Mouse (Mus musculus): ENCODE data around the gene Tenm3. TPM values are rescaled to one million over a fixed set of nuclear protein-coding genes. Genes with fewer than 3 reads are reported as not detected.

Tenm3 gene
- polyA plus RNA-seq, 1 experiment from 2014 or later: 26.2 TPM

DNA sequence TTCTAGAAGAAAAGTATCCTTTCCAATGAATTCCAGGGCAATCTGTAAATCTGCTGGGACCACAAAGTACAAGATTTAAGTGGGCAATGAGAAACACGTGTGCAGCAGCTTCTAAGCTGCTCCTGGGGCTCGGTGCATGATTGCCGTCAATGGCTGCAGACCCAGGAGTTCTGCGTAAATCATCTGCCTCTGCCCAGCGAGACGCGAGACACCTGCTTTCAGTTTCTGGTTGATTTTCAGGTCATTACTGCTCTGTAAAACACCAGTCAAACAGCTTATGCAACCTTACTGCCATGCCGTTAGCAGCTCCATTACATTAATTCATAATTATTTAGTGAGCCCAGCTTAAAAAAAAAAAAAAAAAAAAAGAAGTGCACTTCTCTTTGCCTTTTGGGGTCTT is 543.7 kb downstream of the Tenm3 start:
- Histone ChIP-seq H3K4me3 (replicated peaks) (no peak overlapping the region), H3K27ac (no peak overlapping the region), H3K4me2 (no peak overlapping the region), H3K27me3 (no peaks in the 10 kb centered on the region), H3K9ac (no peak overlapping the region), H3K9me3 (replicated peaks) (no peaks in the 10 kb centered on the region), H3K36me3 (peaks cover 35% of the 10 kb centered on the region), H3K4me1 (peaks cover 18% of the 10 kb centered on the region)
- ATAC-seq (replicated peaks; ENCODE audit: low FRiP score): peak; percentile 64; the same call in 1 of the 2 replicates
- WGBS: 20% methylated on average over 8 of the region's 8 CpGs

GRCm38 (mm10) chr8:48299341-48299740 is 544.4 kb downstream of the Tenm3 start:
- H3K9me3 ChIP-seq (replicated peaks): no peaks in the 10 kb centered on the region
- H3K27ac ChIP-seq: no peak overlapping the region
- 62% methylated on average over 12 of the region's 12 CpGs for WGBS
- H3K9ac ChIP-seq: no peak overlapping the region
- H3K4me2 ChIP-seq: no peak overlapping the region
- H3K4me3 ChIP-seq (replicated peaks): no peak overlapping the region
- H3K4me1 ChIP-seq: peaks cover 18% of the 10 kb centered on the region
- no peaks in the 10 kb centered on the region for H3K27me3 ChIP-seq
- ATAC-seq (replicated peaks; ENCODE audit: low FRiP score): no peak
- H3K36me3 ChIP-seq: peaks cover 38% of the 10 kb centered on the region

DNA sequence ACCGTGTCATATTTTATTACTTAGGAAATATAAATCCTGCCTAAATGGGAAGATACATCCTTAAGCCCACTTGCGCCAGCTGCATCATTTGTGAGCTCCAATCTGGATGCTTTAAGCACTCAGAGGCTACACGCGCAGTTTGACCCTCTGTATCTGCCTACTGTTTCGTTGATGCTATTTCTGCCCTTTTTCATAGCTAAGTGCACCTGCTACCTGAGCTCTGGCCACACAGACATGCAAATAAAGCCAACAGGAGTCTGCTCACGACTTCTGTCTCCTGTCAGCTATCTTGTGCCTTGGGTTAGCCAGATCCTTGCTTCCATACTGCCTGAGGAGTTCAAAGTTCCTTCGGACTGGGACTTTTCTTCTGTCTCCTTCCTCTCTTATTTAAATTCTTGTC is 547.4 kb downstream of the Tenm3 start:
- H3K4me3 ChIP-seq (replicated peaks): no peak overlapping the region
- 86% methylated on average over 7 of the region's 7 CpGs for WGBS
- no peaks in the 10 kb centered on the region for H3K27me3 ChIP-seq
- H3K9me3 ChIP-seq (replicated peaks): no peaks in the 10 kb centered on the region
- no peak for ATAC-seq (replicated peaks; ENCODE audit: low FRiP score)
- H3K27ac ChIP-seq: no peak overlapping the region
- no peak overlapping the region for H3K9ac ChIP-seq
- H3K4me2 ChIP-seq: no peak overlapping the region
- peaks cover 10% of the 10 kb centered on the region for H3K4me1 ChIP-seq
- peaks cover 62% of the 10 kb centered on the region for H3K36me3 ChIP-seq

DNA sequence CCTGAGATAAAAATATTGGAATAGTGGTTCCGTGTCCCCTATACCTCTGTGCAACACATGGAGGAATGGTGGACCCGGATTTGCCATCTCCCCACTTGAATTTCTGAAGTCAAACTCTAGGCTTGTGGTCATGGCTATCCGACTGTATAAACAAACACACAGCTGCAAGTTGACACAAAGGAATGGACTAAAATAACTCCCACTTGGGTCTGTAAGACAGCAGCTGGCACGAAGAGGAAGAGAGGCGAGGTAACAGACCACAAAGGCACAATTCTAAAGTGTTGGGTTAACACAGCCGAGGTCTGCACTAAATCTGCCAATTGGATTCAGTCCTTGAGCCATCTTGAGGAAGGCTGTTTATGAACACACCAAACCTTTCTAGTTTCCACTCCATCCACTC is 548.2 kb downstream of the Tenm3 start:
- no peak overlapping the region for H3K4me3 ChIP-seq (replicated peaks)
- WGBS: 48% methylated on average over 6 of the region's 6 CpGs
- H3K36me3 ChIP-seq: peaks cover 65% of the 10 kb centered on the region
- H3K4me1 ChIP-seq: peaks cover 6% of the 10 kb centered on the region; the same call in 1 of the 2 replicates
- H3K9ac ChIP-seq: no peak overlapping the region
- H3K4me2 ChIP-seq: no peak overlapping the region
- H3K9me3 ChIP-seq (replicated peaks): no peaks in the 10 kb centered on the region
- ATAC-seq (replicated peaks; ENCODE audit: low FRiP score): no peak; the same call in 1 of the 2 replicates
- H3K27me3 ChIP-seq: no peaks in the 10 kb centered on the region
- H3K27ac ChIP-seq: no peak overlapping the region

DNA sequence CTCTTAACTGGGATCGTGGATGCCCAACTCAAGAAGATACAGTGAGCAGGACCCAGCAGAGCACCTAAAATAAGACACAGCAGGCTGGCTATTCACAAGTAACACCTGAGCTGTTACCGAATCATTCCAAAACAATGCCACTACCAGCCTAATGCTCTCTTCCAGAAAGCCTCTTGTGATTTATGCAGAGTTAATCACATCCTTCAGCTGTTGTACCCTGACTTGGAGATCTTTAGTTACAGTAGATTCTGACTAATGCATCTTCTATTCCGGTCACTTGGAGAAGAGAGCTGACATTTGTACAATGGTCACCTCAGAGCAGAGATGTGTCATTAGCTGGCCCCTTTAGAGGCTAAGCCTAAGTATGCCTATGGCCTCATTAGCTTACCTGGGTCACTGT is 550.0 kb downstream of the Tenm3 start:
- 94% methylated on average over 3 of the region's 3 CpGs for WGBS
- no peak for ATAC-seq (replicated peaks; ENCODE audit: low FRiP score)
- H3K9ac ChIP-seq: no peak overlapping the region
- H3K27me3 ChIP-seq: no peaks in the 10 kb centered on the region
- H3K9me3 ChIP-seq (replicated peaks): no peaks in the 10 kb centered on the region
- peaks cover 58% of the 10 kb centered on the region for H3K36me3 ChIP-seq
- no peak overlapping the region for H3K4me2 ChIP-seq
- H3K4me3 ChIP-seq (replicated peaks): no peak overlapping the region
- H3K4me1 ChIP-seq: no peaks in the 10 kb centered on the region
- no peak overlapping the region for H3K27ac ChIP-seq

DNA sequence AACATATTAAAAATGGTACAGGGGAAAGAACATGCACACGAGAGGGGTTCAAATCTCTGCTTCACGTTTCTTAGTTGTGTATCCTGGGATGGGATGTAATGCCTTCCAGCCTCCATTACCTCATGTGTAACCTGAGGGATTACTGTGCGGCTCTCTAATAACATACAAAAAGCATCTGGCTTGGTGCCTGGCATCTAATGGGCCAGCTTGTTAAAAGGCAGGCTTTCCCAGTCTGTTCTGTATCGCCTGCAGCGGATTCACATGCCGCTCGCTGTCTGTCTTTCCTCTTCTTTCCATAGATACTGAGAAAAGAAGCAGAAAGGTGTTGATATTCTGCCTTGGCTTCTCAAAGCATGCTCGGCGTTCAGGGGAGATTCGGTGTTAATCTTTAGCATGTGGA is 558.3 kb downstream of the Tenm3 start:
- no peaks in the 10 kb centered on the region for H3K4me1 ChIP-seq
- H3K4me2 ChIP-seq: no peak overlapping the region
- H3K36me3 ChIP-seq: peaks cover 25% of the 10 kb centered on the region
- no peak overlapping the region for H3K4me3 ChIP-seq (replicated peaks)
- H3K27ac ChIP-seq: no peak overlapping the region
- H3K27me3 ChIP-seq: no peaks in the 10 kb centered on the region
- no peak overlapping the region for H3K9ac ChIP-seq
- ATAC-seq (replicated peaks; ENCODE audit: low FRiP score): no peak
- WGBS: 92% methylated on average over 10 of the region's 10 CpGs
- no peaks in the 10 kb centered on the region for H3K9me3 ChIP-seq (replicated peaks)

GRCm38 (mm10) chr8:48281855-48282254 is 561.9 kb downstream of the Tenm3 start:
- ATAC-seq (replicated peaks; ENCODE audit: low FRiP score): no peak
- WGBS: 91% methylated on average over 11 of the region's 11 CpGs
- H3K9me3 ChIP-seq (replicated peaks): no peaks in the 10 kb centered on the region
- H3K36me3 ChIP-seq: peaks cover 37% of the 10 kb centered on the region
- no peak overlapping the region for H3K27ac ChIP-seq
- no peak overlapping the region for H3K4me3 ChIP-seq (replicated peaks)
- no peaks in the 10 kb centered on the region for H3K4me1 ChIP-seq
- H3K27me3 ChIP-seq: no peaks in the 10 kb centered on the region
- no peak overlapping the region for H3K4me2 ChIP-seq
- H3K9ac ChIP-seq: no peak overlapping the region

DNA sequence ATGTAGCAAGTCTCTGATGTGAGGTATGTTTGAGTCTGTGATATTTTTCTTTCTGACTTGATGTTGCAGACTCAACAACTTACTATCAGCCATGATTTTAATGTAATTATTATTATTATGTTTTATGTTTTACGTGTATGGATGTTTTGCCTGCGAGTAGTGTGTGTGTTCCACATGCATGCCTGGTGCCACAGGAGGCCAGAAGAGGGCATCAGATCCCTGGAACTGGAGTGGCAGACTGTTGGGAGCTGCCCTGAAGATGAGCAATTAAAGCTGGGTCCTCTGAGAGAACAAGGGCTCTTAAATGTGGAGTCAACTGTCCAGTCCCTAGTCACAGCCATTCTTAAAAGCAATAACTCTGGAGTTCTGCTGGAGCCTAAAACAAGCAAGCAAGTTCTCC is 564.4 kb downstream of the Tenm3 start:
- no peak overlapping the region for H3K4me2 ChIP-seq
- H3K27ac ChIP-seq: no peak overlapping the region
- no peak for ATAC-seq (replicated peaks; ENCODE audit: low FRiP score)
- H3K9ac ChIP-seq: no peak overlapping the region
- H3K27me3 ChIP-seq: no peaks in the 10 kb centered on the region
- WGBS: 96% methylated on average over 2 of the region's 2 CpGs
- H3K9me3 ChIP-seq (replicated peaks): peaks cover 9% of the 10 kb centered on the region
- H3K4me3 ChIP-seq (replicated peaks): no peak overlapping the region
- peaks cover 44% of the 10 kb centered on the region for H3K36me3 ChIP-seq
- H3K4me1 ChIP-seq: no peaks in the 10 kb centered on the region

GRCm38 (mm10) chr8:48277986-48278635 is 565.6 kb downstream of the Tenm3 start:
- Histone ChIP-seq H3K9me3 (replicated peaks) (peaks cover 9% of the 10 kb centered on the region), H3K27ac (no peak overlapping the region), H3K4me3 (replicated peaks) (no peak overlapping the region), H3K36me3 (peaks cover 44% of the 10 kb centered on the region), H3K4me1 (no peaks in the 10 kb centered on the region), H3K9ac (no peak overlapping the region), H3K27me3 (no peaks in the 10 kb centered on the region), H3K4me2 (no peak overlapping the region)
- WGBS: 91% methylated on average over 15 of the region's 15 CpGs
- ATAC-seq (replicated peaks; ENCODE audit: low FRiP score): no peak

DNA sequence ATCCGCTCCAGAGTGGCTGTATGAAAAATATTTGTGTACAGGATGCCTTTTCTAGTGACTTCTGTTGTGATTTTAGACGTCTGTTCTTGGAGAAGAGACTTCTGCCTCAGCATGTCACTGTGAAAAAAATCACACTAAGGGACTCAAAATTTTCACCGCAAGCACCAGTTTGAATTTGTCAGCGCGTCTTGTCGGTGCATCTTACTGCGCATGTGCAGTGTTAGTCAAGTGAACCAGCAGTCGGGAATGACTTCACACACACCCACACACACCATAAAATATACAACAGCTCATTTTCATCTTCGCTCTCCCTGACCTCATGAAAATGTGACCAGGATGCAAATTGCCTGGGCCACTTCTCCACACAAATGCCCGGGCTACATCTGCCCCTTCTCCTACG is 568.7 kb downstream of the Tenm3 start:
- no peaks in the 10 kb centered on the region for H3K4me1 ChIP-seq
- 93% methylated on average over 11 of the region's 11 CpGs for WGBS
- peaks cover 44% of the 10 kb centered on the region for H3K36me3 ChIP-seq

DNA sequence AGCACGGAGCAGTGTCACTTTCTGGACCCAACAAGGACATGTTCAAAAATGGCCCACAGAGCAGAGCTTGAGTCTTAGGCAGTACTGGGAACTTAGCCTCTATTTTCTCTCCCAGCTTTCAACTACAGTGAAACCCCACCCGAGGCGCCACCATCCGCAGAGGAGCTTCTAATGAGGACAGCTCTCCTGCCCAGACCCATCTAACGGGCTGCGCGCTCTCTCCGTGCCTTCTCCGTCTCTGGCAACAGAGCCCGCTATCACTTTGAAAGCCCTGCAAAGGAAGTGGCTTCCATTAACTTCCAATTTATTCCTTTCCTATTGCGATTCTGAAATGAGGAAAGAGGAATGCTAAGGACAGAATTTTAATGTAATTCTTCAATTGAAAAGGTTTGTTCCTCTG is 569.2 kb downstream of the Tenm3 start:
- peaks cover 44% of the 10 kb centered on the region for H3K36me3 ChIP-seq

More for the DNA sequence above, 568.7 kb downstream of the Tenm3 start:
- Histone ChIP-seq H3K27ac (no peak overlapping the region), H3K4me2 (no peak overlapping the region), H3K9ac (no peak overlapping the region), H3K9me3 (replicated peaks) (peaks cover 9% of the 10 kb centered on the region), H3K27me3 (no peaks in the 10 kb centered on the region), H3K4me3 (replicated peaks) (no peak overlapping the region)
- no peak for ATAC-seq (replicated peaks; ENCODE audit: low FRiP score)

DNA sequence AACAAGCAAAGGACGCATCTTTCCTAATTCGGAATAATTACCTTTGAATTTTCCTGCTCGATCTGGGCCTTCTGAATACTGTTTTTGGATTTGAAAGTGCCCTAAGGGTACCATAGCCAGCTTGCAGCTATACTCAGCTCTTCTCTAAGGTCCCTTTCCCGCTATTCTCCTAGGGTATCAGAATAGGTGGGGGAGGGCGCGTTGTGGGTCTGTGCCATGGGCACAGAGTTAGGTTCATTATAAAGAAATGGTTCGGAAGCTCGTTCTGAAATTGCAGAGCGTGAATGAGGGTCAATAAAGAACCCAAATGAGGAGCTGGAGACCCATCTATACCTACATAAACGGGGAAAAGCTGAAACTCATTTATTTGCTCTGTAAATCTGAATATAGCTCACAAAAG is 575.1 kb downstream of the Tenm3 start:
- WGBS: 89% methylated on average over 10 of the region's 10 CpGs
- Histone ChIP-seq H3K27ac (no peak overlapping the region), H3K4me2 (no peak overlapping the region), H3K27me3 (no peaks in the 10 kb centered on the region), H3K4me3 (replicated peaks) (no peak overlapping the region), H3K9me3 (replicated peaks) (no peaks in the 10 kb centered on the region), H3K9ac (no peak overlapping the region), H3K4me1 (no peaks in the 10 kb centered on the region), H3K36me3 (no peaks in the 10 kb centered on the region; the same call in 1 of the 2 replicates)
- ATAC-seq (replicated peaks; ENCODE audit: low FRiP score): no peak

More for the DNA sequence above, 569.2 kb downstream of the Tenm3 start:
- no peak for ATAC-seq (replicated peaks; ENCODE audit: low FRiP score)
- 95% methylated on average over 11 of the region's 11 CpGs for WGBS
- peaks cover 9% of the 10 kb centered on the region for H3K9me3 ChIP-seq (replicated peaks)
- H3K9ac ChIP-seq: no peak overlapping the region
- no peak overlapping the region for H3K4me2 ChIP-seq
- no peak overlapping the region for H3K27ac ChIP-seq
- no peaks in the 10 kb centered on the region for H3K4me1 ChIP-seq
- H3K27me3 ChIP-seq: no peaks in the 10 kb centered on the region
- no peak overlapping the region for H3K4me3 ChIP-seq (replicated peaks)

- H3K9me3 ChIP-seq (replicated peaks): no peaks in the 10 kb centered on the region
- ATAC-seq (replicated peaks; ENCODE audit: low FRiP score): no peak
- H3K4me1 ChIP-seq: no peaks in the 10 kb centered on the region
- H3K27me3 ChIP-seq: no peaks in the 10 kb centered on the region
- no peak overlapping the region for H3K9ac ChIP-seq
- H3K27ac ChIP-seq: no peak overlapping the region
- no peak overlapping the region for H3K4me2 ChIP-seq
- H3K4me3 ChIP-seq (replicated peaks): no peak overlapping the region
- H3K36me3 ChIP-seq: peaks cover 13% of the 10 kb centered on the region; the same call in 1 of the 2 replicates
- 94% methylated on average over 10 of the region's 10 CpGs for WGBS
Measured at GRCm38 (mm10) chr8:48260265-48260664, 583.5 kb downstream of the Tenm3 start.

All from kidney, embryonic 15.5 days (tissue).